Mouse (Mus musculus) kidney, postnatal 10 days (tissue): ENCODE results near the gene Trim25.
A peak's percentile ranks its signal among the peaks of the same experiment; 100 is the strongest.
"Not testable (repeated sequence)": the region's sequence is repeated elsewhere in the genome, so short reads cannot be mapped to it uniquely, and the experiment has no call there.

Experiments
- DNase-seq: peaks from one replicate; pipeline ENCODE4 v3.0.0; 2021; ENCODE audit warnings: mixed read lengths

Gene Trim25

GRCm38 (mm10) chr11:88995616-88996015 lies 3.6 kb upstream of the Trim25 start:
- DNase-seq = no peak

- DNase-seq = peak; percentile 42
Observed at GRCm38 (mm10) chr11:88996427-88996826, 2.7 kb upstream of the Trim25 start.

- DNase-seq = not testable (repeated sequence)
Observed at GRCm38 (mm10) chr11:88997343-88997742, 1.8 kb upstream of the Trim25 start.

GRCm38 (mm10) chr11:88998406-88998805 lies 770 bp upstream of the Trim25 start:
- DNase-seq = no peak

- DNase-seq = peak; percentile 22
Observed at GRCm38 (mm10) chr11:88999723-89000526, 749 bp downstream of the Trim25 start.

- DNase-seq = no peak
Observed at GRCm38 (mm10) chr11:89000527-89000819, 1.3 kb downstream of the Trim25 start.

- no peak for DNase-seq
Observed at GRCm38 (mm10) chr11:89001569-89001968, 2.4 kb downstream of the Trim25 start.

- no peak for DNase-seq
Observed at GRCm38 (mm10) chr11:89002068-89002467, 2.9 kb downstream of the Trim25 start.

GRCm38 (mm10) chr11:89002621-89003020 lies 3.4 kb downstream of the Trim25 start:
- DNase-seq = no peak

GRCm38 (mm10) chr11:89003078-89003477 lies 3.9 kb downstream of the Trim25 start:
- DNase-seq = no peak

GRCm38 (mm10) chr11:89003726-89004125 lies 4.5 kb downstream of the Trim25 start:
- DNase-seq = peak; percentile 32

GRCm38 (mm10) chr11:89005473-89005872 lies 6.3 kb downstream of the Trim25 start:
- DNase-seq = no peak

- no peak for DNase-seq
Observed at GRCm38 (mm10) chr11:89006404-89006803, 7.2 kb downstream of the Trim25 start.

- DNase-seq = no peak
Observed at GRCm38 (mm10) chr11:89007582-89007981, 8.4 kb downstream of the Trim25 start.

GRCm38 (mm10) chr11:89009066-89009465 lies 9.9 kb downstream of the Trim25 start:
- no peak for DNase-seq

GRCm38 (mm10) chr11:89009496-89009895 lies 10.3 kb downstream of the Trim25 start:
- no peak for DNase-seq

GRCm38 (mm10) chr11:89012241-89012640 lies 13.1 kb downstream of the Trim25 start:
- DNase-seq = peak; percentile 9

GRCm38 (mm10) chr11:89017514-89018182 lies 18.5 kb downstream of the Trim25 start:
- DNase-seq = no peak

GRCm38 (mm10) chr11:89020681-89021305 lies 21.6 kb downstream of the Trim25 start:
- no peak for DNase-seq

- no peak for DNase-seq
Observed at GRCm38 (mm10) chr11:89021687-89022086, 22.5 kb downstream of the Trim25 start.

GRCm38 (mm10) chr11:89022120-89022731 lies 23.1 kb downstream of the Trim25 start:
- DNase-seq = no peak

GRCm38 (mm10) chr11:89023477-89023876 lies 24.3 kb downstream of the Trim25 start:
- no peak for DNase-seq

GRCm38 (mm10) chr11:89024181-89024881 lies 25.2 kb downstream of the Trim25 start:
- peak; percentile 94 for DNase-seq
